Mouse (Mus musculus): ENCODE measurements at regions not wholly inside any gene's neighbourhood (a gene's known extent, or its start where the extent isn't known, plus 50 kb on each side); places are given as distances from the start of the nearest gene placed in this dataset.

GRCm38 (mm10) chr5:64736985-64737384, 66.2 kb upstream of the Klf3 start:
- H3K9ac ChIP-seq (ENCODE audit: low read depth, low read length), result no peak overlapping the region
- no peaks in the 10 kb centered on the region for H3K9me3 ChIP-seq (replicated peaks; ENCODE audit: control insufficient read depth, low read length, poor library complexity, severe bottlenecking)
- H3K27ac ChIP-seq (ENCODE audit: low read length), result no peak overlapping the region
- no peaks in the 10 kb centered on the region for H3K27me3 ChIP-seq (ENCODE audit: control insufficient read depth, insufficient read depth, low read depth, low read length)
- no peak overlapping the region for H3K4me2 ChIP-seq (ENCODE audit: low read length)
- no peak overlapping the region for H3K4me3 ChIP-seq (ENCODE audit: low read depth, low read length)
- no peaks in the 10 kb centered on the region for H3K36me3 ChIP-seq (ENCODE audit: control insufficient read depth, insufficient read depth, low read length)
- H3K4me1 ChIP-seq (ENCODE audit: control insufficient read depth, insufficient read depth, low read length), result peaks cover 19% of the 10 kb centered on the region
- ATAC-seq, result no peak

DNA sequence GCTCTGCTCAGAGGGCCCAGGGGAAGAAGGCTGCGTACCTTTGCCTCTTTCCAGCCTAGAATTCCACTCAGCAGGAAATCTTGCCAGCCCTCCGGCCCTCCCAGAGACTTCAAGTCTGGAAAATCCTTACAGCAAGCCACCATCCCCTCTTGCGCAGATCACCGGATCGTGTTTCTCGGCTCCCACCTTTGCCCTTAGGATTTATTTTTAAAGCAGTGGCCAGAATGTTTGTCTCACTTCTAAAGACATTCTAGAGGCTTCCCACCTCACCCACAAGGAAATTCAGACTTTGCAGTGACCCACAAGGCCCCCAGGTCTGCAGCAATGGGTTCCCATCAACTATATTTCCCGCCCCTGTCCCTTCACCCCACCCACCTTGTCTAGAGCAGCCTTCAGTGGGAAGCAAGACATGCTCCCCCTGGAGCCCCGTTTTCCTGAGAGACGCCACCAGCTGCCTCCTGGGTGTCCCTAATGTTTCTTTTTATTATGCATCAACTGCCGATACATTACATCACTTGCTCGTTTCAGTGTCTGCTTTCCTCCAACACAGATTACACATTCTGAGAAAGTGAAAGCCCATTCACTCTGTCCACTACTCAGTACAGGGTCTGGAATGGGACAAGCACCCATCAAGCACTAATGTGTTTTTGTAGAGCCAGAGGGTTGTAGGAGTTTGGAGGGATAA, 65.0 kb upstream of the Klf3 start:
- Histone ChIP-seq H3K9ac (ENCODE audit: low read depth, low read length) (0 out of 2 replicates have a peak overlapping the region, but pooled peaks have one; percentile 14), H3K4me1 (ENCODE audit: control insufficient read depth, insufficient read depth, low read length) (peaks cover 19% of the 10 kb centered on the region), H3K9me3 (replicated peaks; ENCODE audit: control insufficient read depth, low read length, poor library complexity, severe bottlenecking) (no peaks in the 10 kb centered on the region), H3K27ac (ENCODE audit: low read length) (no peak overlapping the region), H3K4me3 (ENCODE audit: low read depth, low read length) (no peak overlapping the region), H3K27me3 (ENCODE audit: control insufficient read depth, insufficient read depth, low read depth, low read length) (no peaks in the 10 kb centered on the region), H3K36me3 (ENCODE audit: control insufficient read depth, insufficient read depth, low read length) (no peaks in the 10 kb centered on the region), H3K4me2 (ENCODE audit: low read length) (peak overlapping the region; percentile 33; the same call in 1 of the 2 replicates)
- 14% methylated on average over 11 of the region's 11 CpGs for WGBS
- no peak for ATAC-seq

- H3K27ac ChIP-seq (ENCODE audit: low read length), result no peak overlapping the region
- H3K9ac ChIP-seq (ENCODE audit: low read depth, low read length), result no peak overlapping the region
- no peak for ATAC-seq
- no peaks in the 10 kb centered on the region for H3K9me3 ChIP-seq (replicated peaks; ENCODE audit: control insufficient read depth, low read length, poor library complexity, severe bottlenecking)
- H3K36me3 ChIP-seq (ENCODE audit: control insufficient read depth, insufficient read depth, low read length), result no peaks in the 10 kb centered on the region
- no peak overlapping the region for H3K4me3 ChIP-seq (ENCODE audit: low read depth, low read length)
- no peaks in the 10 kb centered on the region for H3K27me3 ChIP-seq (ENCODE audit: control insufficient read depth, insufficient read depth, low read depth, low read length)
- peaks cover 19% of the 10 kb centered on the region for H3K4me1 ChIP-seq (ENCODE audit: control insufficient read depth, insufficient read depth, low read length)
- H3K4me2 ChIP-seq (ENCODE audit: low read length), result peak overlapping the region; percentile 33; the same call in 1 of the 2 replicates
- WGBS, result 18% methylated on average over 10 of the region's 10 CpGs
Observed at GRCm38 (mm10) chr5:64738781-64739310, 64.3 kb upstream of the Klf3 start.

GRCm38 (mm10) chr5:64739311-64740261, 63.6 kb upstream of the Klf3 start:
- WGBS, result 12% methylated on average over 15 of the region's 15 CpGs
- no peaks in the 10 kb centered on the region for H3K27me3 ChIP-seq (ENCODE audit: control insufficient read depth, insufficient read depth, low read depth, low read length)
- H3K9ac ChIP-seq (ENCODE audit: low read depth, low read length), result no peak overlapping the region
- no peaks in the 10 kb centered on the region for H3K9me3 ChIP-seq (replicated peaks; ENCODE audit: control insufficient read depth, low read length, poor library complexity, severe bottlenecking)
- peak; percentile 48; the same call in 1 of the 2 replicates for ATAC-seq
- no peak overlapping the region for H3K27ac ChIP-seq (ENCODE audit: low read length)
- no peak overlapping the region for H3K4me2 ChIP-seq (ENCODE audit: low read length)
- H3K36me3 ChIP-seq (ENCODE audit: control insufficient read depth, insufficient read depth, low read length), result no peaks in the 10 kb centered on the region
- H3K4me3 ChIP-seq (ENCODE audit: low read depth, low read length), result no peak overlapping the region
- H3K4me1 ChIP-seq (ENCODE audit: control insufficient read depth, insufficient read depth, low read length), result peaks cover 19% of the 10 kb centered on the region

DNA sequence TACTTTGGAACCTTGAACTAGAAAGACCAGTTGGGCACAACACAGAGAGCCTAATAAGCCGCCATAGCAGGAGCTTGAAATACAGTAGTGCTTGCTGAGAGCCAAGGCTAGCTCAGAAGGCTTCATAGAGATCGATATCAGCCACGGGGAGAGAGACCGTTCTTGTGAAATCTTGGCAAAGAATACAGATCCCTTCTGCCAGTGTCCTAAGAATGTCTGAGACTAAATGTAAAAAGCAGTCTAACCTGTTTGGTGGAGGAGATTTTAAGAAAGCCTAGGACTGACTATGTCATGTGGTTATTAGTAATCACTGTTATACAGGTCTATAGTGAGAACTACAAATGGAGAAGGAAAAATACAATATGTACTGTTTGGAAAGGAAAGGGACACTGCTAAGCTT, 59.1 kb upstream of the Klf3 start:
- Histone ChIP-seq H3K27ac (ENCODE audit: low read length) (no peak overlapping the region), H3K9me3 (replicated peaks; ENCODE audit: control insufficient read depth, low read length, poor library complexity, severe bottlenecking) (no peaks in the 10 kb centered on the region), H3K27me3 (ENCODE audit: control insufficient read depth, insufficient read depth, low read depth, low read length) (no peaks in the 10 kb centered on the region; the same call in 1 of the 2 replicates), H3K36me3 (ENCODE audit: control insufficient read depth, insufficient read depth, low read length) (no peaks in the 10 kb centered on the region), H3K9ac (ENCODE audit: low read depth, low read length) (no peak overlapping the region), H3K4me2 (ENCODE audit: low read length) (no peak overlapping the region), H3K4me3 (ENCODE audit: low read depth, low read length) (no peak overlapping the region), H3K4me1 (ENCODE audit: control insufficient read depth, insufficient read depth, low read length) (peaks cover 8% of the 10 kb centered on the region)
- 96% methylated on average over 4 of the region's 4 CpGs for WGBS
- ATAC-seq, result no peak

DNA sequence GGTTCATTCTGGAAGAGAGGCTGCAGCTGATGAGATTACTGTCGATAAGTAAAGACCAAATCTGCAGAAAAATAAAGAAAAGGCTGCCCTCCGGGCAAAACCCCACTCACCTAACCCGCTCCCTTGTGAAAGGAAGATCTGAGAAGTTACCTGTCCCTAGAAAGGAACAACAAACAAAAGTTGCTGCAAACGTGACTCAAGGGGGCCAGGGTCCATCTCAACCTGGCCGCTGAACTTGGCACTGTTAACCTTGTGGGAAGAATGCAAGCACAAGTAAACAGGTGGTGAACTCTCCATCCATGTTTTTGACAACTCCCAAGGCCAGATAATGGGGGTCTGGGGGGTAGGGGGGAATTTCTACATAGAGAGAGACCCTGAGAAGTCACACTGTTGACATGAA, 58.7 kb upstream of the Klf3 start:
- Histone ChIP-seq H3K4me2 (ENCODE audit: low read length) (no peak overlapping the region), H3K9me3 (replicated peaks; ENCODE audit: control insufficient read depth, low read length, poor library complexity, severe bottlenecking) (no peaks in the 10 kb centered on the region), H3K27ac (ENCODE audit: low read length) (no peak overlapping the region), H3K9ac (ENCODE audit: low read depth, low read length) (no peak overlapping the region), H3K4me3 (ENCODE audit: low read depth, low read length) (no peak overlapping the region), H3K4me1 (ENCODE audit: control insufficient read depth, insufficient read depth, low read length) (peaks cover 4% of the 10 kb centered on the region), H3K27me3 (ENCODE audit: control insufficient read depth, insufficient read depth, low read depth, low read length) (no peaks in the 10 kb centered on the region; the same call in 1 of the 2 replicates), H3K36me3 (ENCODE audit: control insufficient read depth, insufficient read depth, low read length) (no peaks in the 10 kb centered on the region)
- 90% methylated on average over 5 of the region's 5 CpGs for WGBS
- no peak for ATAC-seq

GRCm38 (mm10) chr5:64747461-64747860, 55.7 kb upstream of the Klf3 start:
- Histone ChIP-seq H3K9ac (ENCODE audit: low read depth, low read length) (no peak overlapping the region), H3K4me2 (ENCODE audit: low read length) (no peak overlapping the region), H3K9me3 (replicated peaks; ENCODE audit: control insufficient read depth, low read length, poor library complexity, severe bottlenecking) (no peaks in the 10 kb centered on the region), H3K4me3 (ENCODE audit: low read depth, low read length) (no peak overlapping the region), H3K27ac (ENCODE audit: low read length) (no peak overlapping the region), H3K4me1 (ENCODE audit: control insufficient read depth, insufficient read depth, low read length) (no peaks in the 10 kb centered on the region), H3K27me3 (ENCODE audit: control insufficient read depth, insufficient read depth, low read depth, low read length) (no peaks in the 10 kb centered on the region; the same call in 1 of the 2 replicates), H3K36me3 (ENCODE audit: control insufficient read depth, insufficient read depth, low read length) (no peaks in the 10 kb centered on the region)
- WGBS, result 76% methylated on average over 1 of the region's 1 CpGs
- no peak for ATAC-seq

DNA sequence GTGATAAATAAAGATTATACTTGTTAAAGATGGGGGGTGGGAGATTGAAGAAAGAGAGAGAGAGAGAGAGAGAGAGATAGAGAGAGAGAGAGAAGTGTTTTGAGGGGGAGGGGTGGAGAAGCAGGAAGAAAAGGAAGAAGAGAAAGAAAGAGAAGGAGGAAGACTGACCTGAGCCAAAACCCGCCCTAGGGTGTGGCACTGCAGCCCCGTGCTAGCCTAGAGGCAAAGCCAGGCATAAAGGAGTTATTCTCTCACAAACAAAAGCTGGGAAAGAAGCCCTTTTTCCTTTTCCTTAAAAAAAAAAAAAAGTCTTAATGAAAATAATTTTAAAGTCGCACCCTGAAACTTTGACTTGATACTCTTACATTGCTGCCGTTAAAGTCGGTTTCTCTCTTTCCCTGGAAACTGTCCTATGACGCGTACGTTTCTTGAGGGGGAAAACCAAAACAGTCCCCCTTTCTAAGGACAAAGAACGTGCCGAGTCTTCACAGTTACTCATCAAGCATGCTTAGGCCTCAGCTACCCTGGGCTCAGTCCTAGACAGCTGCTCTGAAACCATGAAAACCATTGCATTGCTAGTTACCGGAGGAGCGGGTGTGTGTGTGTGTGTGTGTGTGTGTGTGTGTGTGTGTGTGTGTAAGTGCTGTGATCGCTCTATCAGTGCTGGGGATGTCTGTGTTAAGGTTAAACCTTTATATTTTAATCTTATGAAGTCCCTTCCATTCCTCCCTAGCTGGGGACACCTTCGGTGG, 53.6 kb upstream of the Klf3 start:
- Histone ChIP-seq H3K9me3 (replicated peaks; ENCODE audit: control insufficient read depth, low read length, poor library complexity, severe bottlenecking) (no peaks in the 10 kb centered on the region), H3K4me2 (ENCODE audit: low read length) (no peak overlapping the region), H3K27me3 (ENCODE audit: control insufficient read depth, insufficient read depth, low read depth, low read length) (no peaks in the 10 kb centered on the region; the same call in 1 of the 2 replicates), H3K27ac (ENCODE audit: low read length) (no peak overlapping the region), H3K36me3 (ENCODE audit: control insufficient read depth, insufficient read depth, low read length) (no peaks in the 10 kb centered on the region), H3K4me1 (ENCODE audit: control insufficient read depth, insufficient read depth, low read length) (no peaks in the 10 kb centered on the region), H3K9ac (ENCODE audit: low read depth, low read length) (no peak overlapping the region), H3K4me3 (ENCODE audit: low read depth, low read length) (no peak overlapping the region)
- 70% methylated on average over 14 of the region's 14 CpGs for WGBS
- no peak for ATAC-seq
